Mouse (Mus musculus): ENCODE data around the gene Tnfrsf12a.

GRCm38 (mm10) chr17:23721886-23722285 lies 44.6 kb upstream of the Tnfrsf12a start:
- TF ChIP-seq CTCF (conservative IDR thresholded peaks at IDR 0.05; ENCODE audit: low read length) = no peak
- no peak for TF ChIP-seq POU5F1 (IDR thresholded peaks at IDR 0.05; ENCODE audit: borderline replicate concordance, low read length)
- no peak for TF ChIP-seq NANOG (IDR thresholded peaks at IDR 0.05; ENCODE audit: borderline replicate concordance, low read length)
